In the genomic region with DNA sequence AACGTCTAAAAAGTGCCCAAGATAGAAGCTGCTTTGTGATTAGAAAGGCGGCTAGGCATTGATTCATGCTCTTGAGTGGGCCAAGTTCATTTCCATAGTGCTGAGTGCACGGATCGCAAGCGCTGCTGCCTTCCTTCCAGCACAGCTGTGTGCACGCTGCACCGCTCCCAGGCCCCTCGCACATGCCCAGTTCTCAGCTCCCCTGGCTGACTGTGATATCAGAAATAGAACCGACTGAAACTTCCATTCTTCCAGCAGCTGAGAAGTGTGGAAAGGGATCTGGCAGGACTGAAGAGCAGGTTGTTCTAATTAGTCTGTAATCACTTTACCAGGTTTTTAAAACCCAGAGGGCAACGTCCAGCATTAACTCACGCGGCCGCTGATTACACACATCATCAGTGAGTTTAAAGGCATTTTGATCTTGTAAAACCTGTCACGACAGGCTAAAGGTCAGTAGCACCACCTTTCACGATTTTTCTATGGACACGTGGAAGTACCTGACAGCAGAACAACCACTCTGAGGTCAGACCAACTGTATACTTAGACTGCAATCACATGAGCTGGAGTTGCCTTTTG, we compare ENCODE assay signal across 9 mouse cellular contexts.
DNase-seq lines count a peak whose midpoint lies in the region; ATAC-seq lines count a peak whose summit lies in the region.
"Had no signal": no experiment of that assay in that cellular context is flagged by ENCODE, and none has a peak within 500 bp of the region (broad histone marks: within the 10 kb centered on the region; RNA-seq: fewer than 3 reads in every experiment).

No protein-coding gene starts in this region.

- no peaks in the 10 kb centered on the region for H3K9me3 ChIP-seq in hindbrain, embryonic 14.5 days (ENCODE audit: control insufficient read depth, low read length)
- H3K9me3 ChIP-seq: embryonic facial prominence, embryonic 13.5 days had no signal

- peak; percentile 31 for DNase-seq in layer of hippocampus, adult 11-12 months (ENCODE audit: low spot score)
- no peak for DNase-seq in layer of hippocampus, adult 9-10 months (ENCODE audit: low spot score)
- DNase-seq in frontal cortex, adult 2 months (ENCODE audit: extremely low spot score in 1 of 2, low spot score in 1 of 2): peak; percentile 67 to 82
- DNase-seq in hindbrain, embryonic 14.5 days (ENCODE audit: low spot score): peak; percentile 49
- DNase-seq in left cerebral cortex, adult 11 months (ENCODE audit: low spot score): peak; percentile 60
- peak; percentile 86 for DNase-seq in right cerebral cortex, adult 18-20 months
- no peak for DNase-seq in testis, postnatal 14 days (ENCODE audit: low spot score)
- no peak for DNase-seq in cerebellum, adult 11-12 months

- no peaks in the 10 kb centered on the region for H3K27me3 ChIP-seq in hindbrain, embryonic 14.5 days (ENCODE audit: control insufficient read depth, insufficient read depth, low read length)
- H3K27me3 ChIP-seq: embryonic facial prominence, embryonic 13.5 days had no signal

- H3K4me3 ChIP-seq in hindbrain, embryonic 14.5 days (replicated peaks; ENCODE audit: low read length): no peak overlapping the region
- H3K4me3 ChIP-seq: embryonic facial prominence, embryonic 13.5 days had no signal

- H3K36me3 ChIP-seq in hindbrain, embryonic 14.5 days (replicated peaks; ENCODE audit: control insufficient read depth, insufficient read depth): no peaks in the 10 kb centered on the region
- H3K36me3 ChIP-seq: embryonic facial prominence, embryonic 13.5 days had no signal

- WGBS in hindbrain, embryonic 14.5 days: 50% methylated on average over 16 of the region's 16 CpGs

- H3K4me2 ChIP-seq in hindbrain, embryonic 14.5 days (replicated peaks): no peak overlapping the region
- H3K4me2 ChIP-seq: embryonic facial prominence, embryonic 13.5 days had no signal

- no peak overlapping the region for H3K27ac ChIP-seq in hindbrain, embryonic 14.5 days
- H3K27ac ChIP-seq: embryonic facial prominence, embryonic 13.5 days had no signal

- H3K9ac ChIP-seq in hindbrain, embryonic 14.5 days: no peak overlapping the region; the same call in 1 of the 2 replicates
- H3K9ac ChIP-seq: embryonic facial prominence, embryonic 13.5 days had no signal

- peak; percentile 78; the same call in 1 of the 2 replicates for ATAC-seq in hindbrain, embryonic 14.5 days (ENCODE audit: low FRiP score)

- peaks cover 15% of the 10 kb centered on the region; the same call in 1 of the 2 replicates for H3K4me1 ChIP-seq in hindbrain, embryonic 14.5 days (replicated peaks; ENCODE audit: control insufficient read depth, insufficient read depth, low read length)

Comparison
In these comparisons a context has a peak if more than half of its experiments do, and no peak if none do; other contexts are left out.
1. DNase-seq: peak in layer of hippocampus, adult 11-12 months (single experiment), frontal cortex, adult 2 months (2 of 2), hindbrain, embryonic 14.5 days (single experiment), left cerebral cortex, adult 11 months (single experiment) and right cerebral cortex, adult 18-20 months (single experiment); none in layer of hippocampus, adult 9-10 months (single experiment), testis, postnatal 14 days (single experiment) and cerebellum, adult 11-12 months (single experiment).